35 mouse cellular contexts compared by ENCODE assay signal in the genomic region with DNA sequence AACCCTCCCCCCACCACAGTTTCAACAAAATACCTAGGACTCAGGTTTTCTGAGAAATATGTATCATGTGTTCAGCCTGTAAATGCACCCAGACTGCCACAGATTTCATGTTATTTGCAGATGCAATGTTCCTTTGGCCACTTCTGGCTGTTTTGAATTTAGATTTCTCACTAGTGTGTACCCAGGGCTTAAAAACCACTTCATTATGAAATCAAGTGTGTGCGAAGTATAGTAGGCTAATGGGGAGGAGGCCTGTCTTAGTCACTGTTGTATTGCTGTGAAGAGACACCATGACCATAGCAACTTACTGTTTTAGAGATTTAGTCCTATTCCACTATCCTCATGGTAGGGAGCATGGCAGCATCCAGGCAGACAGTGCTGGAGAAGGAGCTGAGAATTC.
"Had no signal": no experiment of that assay in that cellular context is flagged by ENCODE, and none has a peak within 500 bp of the region (broad histone marks: within the 10 kb centered on the region; RNA-seq: fewer than 3 reads in every experiment).

No protein-coding gene starts in this region.

- H3K9me3 ChIP-seq: heart, embryonic 10.5 days; heart, embryonic 12.5 days; heart, embryonic 13.5 days; hindbrain, embryonic 10.5 days; hindbrain, embryonic 12.5 days; hindbrain, embryonic 13.5 days; hindbrain, embryonic 15.5 days; intestine, embryonic 15.5 days; kidney, embryonic 15.5 days had no signal

- H3K4me3 ChIP-seq: heart, adult 2 months; heart, embryonic 10.5 days; heart, embryonic 12.5 days; heart, embryonic 13.5 days; hindbrain, embryonic 10.5 days; hindbrain, embryonic 12.5 days; hindbrain, embryonic 13.5 days; hindbrain, embryonic 15.5 days; intestine, embryonic 15.5 days; kidney, embryonic 15.5 days; layer of hippocampus, adult 2 months had no signal

- H3K27ac ChIP-seq: heart, adult 2 months; heart, embryonic 10.5 days; heart, embryonic 13.5 days; hindbrain, embryonic 10.5 days; hindbrain, embryonic 12.5 days; hindbrain, embryonic 13.5 days; hindbrain, embryonic 14.5 days; hindbrain, embryonic 15.5 days; hindbrain, postnatal 0 days; intestine, embryonic 15.5 days; kidney, embryonic 15.5 days; kidney, postnatal 0 days; layer of hippocampus, adult 2 months had no signal

- H3K27me3 ChIP-seq: heart, embryonic 13.5 days; hindbrain, embryonic 12.5 days; hindbrain, embryonic 13.5 days; hindbrain, embryonic 15.5 days; intestine, embryonic 15.5 days; kidney, embryonic 15.5 days had no signal

- ATAC-seq: hindbrain, embryonic 16.5 days; hindbrain, postnatal 0 days; inflammation-experienced regulatory T-cells, adult 6 months; intestine, embryonic 15.5 days; intestine, embryonic 16.5 days; intestine, postnatal 0 days had no signal

- H3K4me2 ChIP-seq: heart, embryonic 11.5 days; heart, embryonic 12.5 days; heart, embryonic 13.5 days; hindbrain, embryonic 12.5 days; hindbrain, embryonic 13.5 days; hindbrain, embryonic 14.5 days; hindbrain, embryonic 15.5 days; intestine, embryonic 15.5 days; kidney, embryonic 15.5 days had no signal

- H3K9ac ChIP-seq: heart, embryonic 12.5 days; heart, embryonic 13.5 days; hindbrain, embryonic 12.5 days; hindbrain, embryonic 13.5 days; hindbrain, embryonic 14.5 days; hindbrain, embryonic 15.5 days; intestine, embryonic 15.5 days; kidney, embryonic 15.5 days had no signal

- H3K4me1 ChIP-seq: heart, embryonic 10.5 days; heart, embryonic 12.5 days; heart, embryonic 13.5 days; hindbrain, embryonic 10.5 days; hindbrain, embryonic 12.5 days; hindbrain, embryonic 13.5 days; hindbrain, embryonic 15.5 days; intestine, embryonic 15.5 days; kidney, embryonic 15.5 days had no signal

- H3K36me3 ChIP-seq: heart, embryonic 10.5 days; heart, embryonic 12.5 days; heart, embryonic 13.5 days; hindbrain, embryonic 10.5 days; hindbrain, embryonic 12.5 days; hindbrain, embryonic 13.5 days; hindbrain, embryonic 15.5 days; intestine, embryonic 15.5 days; kidney, embryonic 15.5 days had no signal

- DNase-seq: heart, adult 18-20 months; heart, adult 2 months; heart, postnatal 14 days; heart, postnatal 36 days; heart, postnatal 4 days; kidney, adult 11 months; kidney, adult 18-20 months; kidney, adult 2 months; kidney, adult 8-10 months; kidney, adult 9 months; kidney, postnatal 10 days; kidney, postnatal 14 days; kidney, postnatal 25 days; kidney, postnatal 36 days; kidney, postnatal 4 days; layer of hippocampus, adult 9-11 months; layer of hippocampus, postnatal 36 days had no signal
